Mouse (Mus musculus) myocyte (in vitro differentiated cells): ENCODE measurements at regions not wholly inside any gene's neighbourhood (a gene's known extent, or its start where the extent isn't known, plus 50 kb on each side); places are given as distances from the start of the nearest gene placed in this dataset.

Source experiments
- E2F4 ChIP-seq: IDR thresholded peaks from one replicate; pipeline ENCODE4 v1.6.1; 2011; ENCODE audit warnings: mild to moderate bottlenecking, control low read depth, moderate library complexity; ENCODE audit not compliant: insufficient read depth
- MAX ChIP-seq: IDR thresholded peaks from one replicate; pipeline ENCODE4 v1.6.1; 2011; ENCODE audit warnings: low read depth, mild to moderate bottlenecking, control low read depth
- MYOD1 ChIP-seq, 3 experiments: IDR thresholded peaks; one replicate each; pipeline ENCODE4 v1.6.1; 2011; ENCODE audit warnings: control low read depth in 2 of 3, low read depth in 2 of 3, mild to moderate bottlenecking in 2 of 3, moderate library complexity in 1 of 3; ENCODE audit not compliant: insufficient read length in 2 of 3, control insufficient read depth in 1 of 3
- MYOG ChIP-seq, 3 experiments: IDR thresholded peaks; one replicate each; pipeline ENCODE4 v1.6.1; 2011; ENCODE audit warnings: control low read depth in 2 of 3, low read depth in 2 of 3, mild to moderate bottlenecking in 2 of 3; ENCODE audit not compliant: insufficient read length in 2 of 3, control insufficient read depth in 1 of 3, insufficient read depth in 1 of 3
- POLR2A ChIP-seq: IDR thresholded peaks from one replicate; pipeline ENCODE4 v1.6.1; 2011; ENCODE audit warnings: low read depth, mild to moderate bottlenecking, control low read depth, moderate library complexity; ENCODE audit not compliant: insufficient read length
- POLR2AphosphoS2 ChIP-seq: IDR thresholded peaks from one replicate; pipeline ENCODE4 v1.6.1; 2011; ENCODE audit warnings: low read depth, control low read depth; ENCODE audit not compliant: insufficient read length
- TCF12 ChIP-seq: IDR thresholded peaks from one replicate; pipeline ENCODE4 v1.6.1; 2011; ENCODE audit warnings: mild to moderate bottlenecking, control low read depth; ENCODE audit not compliant: poor library complexity, insufficient read depth, severe bottlenecking
- USF1 ChIP-seq: IDR thresholded peaks from one replicate; pipeline ENCODE4 v1.6.1; 2011; ENCODE audit warnings: low read depth, mild to moderate bottlenecking, control low read depth, moderate library complexity

DNA sequence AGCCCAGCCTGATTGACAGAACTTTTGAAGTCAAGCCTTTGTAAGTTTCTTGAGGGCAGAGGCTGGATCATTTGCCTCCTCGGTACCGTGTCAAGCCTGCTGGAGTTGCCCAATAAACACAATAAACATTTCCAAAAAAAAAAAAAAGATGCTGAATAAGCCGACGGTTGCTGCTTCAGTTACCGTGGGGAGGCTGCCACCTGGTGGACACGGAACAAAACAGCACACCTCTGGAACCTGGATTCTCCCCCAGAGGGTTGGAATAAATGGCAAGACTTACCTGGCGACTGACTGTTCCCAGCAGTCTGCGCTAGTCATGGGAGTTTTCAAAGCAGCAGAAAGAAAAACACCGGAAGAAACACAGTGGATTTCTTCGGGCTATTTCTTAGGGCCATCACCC, 136.3 kb upstream of the Adamts18 start:
- TF ChIP-seq POLR2AphosphoS2 (no peak), TCF12 (no peak), POLR2A (no peak), USF1 (no peak), MAX (no peak), MYOD1 (IDR thresholded peaks at IDR 0.05; ENCODE audit: control insufficient read depth in 1 of 3, insufficient read length in 2 of 3, low read depth in 2 of 3) (no peak), MYOG (IDR thresholded peaks at IDR 0.05; ENCODE audit: control insufficient read depth in 1 of 3, insufficient read depth in 1 of 3, insufficient read length in 2 of 3, low read depth in 2 of 3) (no peak), E2F4 (no peak)
